Mouse (Mus musculus): ENCODE data around the gene Elmo3. TPM values are rescaled to one million over a fixed set of nuclear protein-coding genes. Genes with fewer than 3 reads are reported as not detected.
A peak's percentile ranks its signal among the peaks of the same experiment; 100 is the strongest.

Gene Elmo3
- polyA plus RNA-seq, 1 experiment from 2014 or later = 1.1 TPM

GRCm38 (mm10) chr8:105350186-105350585 lies 44.8 kb downstream of the Elmo3 start:
- ATAC-seq = no peak
- no peaks in the 10 kb centered on the region for H3K36me3 ChIP-seq (ENCODE audit: control insufficient read depth, insufficient read depth, low read length)
- peak overlapping the region; percentile 3; the same call in 1 of the 2 replicates for H3K9ac ChIP-seq (ENCODE audit: low read depth, low read length)
- H3K4me2 ChIP-seq (ENCODE audit: low read length) = peak overlapping the region; percentile 93
- WGBS = 36% methylated on average over 7 of the region's 7 CpGs
- no peak overlapping the region for H3K27ac ChIP-seq (ENCODE audit: low read length)
- H3K4me1 ChIP-seq (ENCODE audit: control insufficient read depth, insufficient read depth, low read length) = peaks cover 14% of the 10 kb centered on the region; the same call in 1 of the 2 replicates
- H3K4me3 ChIP-seq (ENCODE audit: low read depth, low read length) = peak overlapping the region; percentile 67
- H3K9me3 ChIP-seq (replicated peaks; ENCODE audit: control insufficient read depth, low read length, poor library complexity, severe bottlenecking) = no peaks in the 10 kb centered on the region
- peaks cover 12% of the 10 kb centered on the region; the same call in 1 of the 2 replicates for H3K27me3 ChIP-seq (ENCODE audit: control insufficient read depth, insufficient read depth, low read depth, low read length)

GRCm38 (mm10) chr8:105353583-105354135 lies 48.3 kb downstream of the Elmo3 start:
- ATAC-seq = no peak
- Histone ChIP-seq H3K27me3 (ENCODE audit: control insufficient read depth, insufficient read depth, low read depth, low read length) (no peaks in the 10 kb centered on the region), H3K27ac (ENCODE audit: low read length) (no peak overlapping the region), H3K4me1 (ENCODE audit: control insufficient read depth, insufficient read depth, low read length) (peaks cover 8% of the 10 kb centered on the region; the same call in 1 of the 2 replicates), H3K4me3 (ENCODE audit: low read depth, low read length) (no peak overlapping the region), H3K4me2 (ENCODE audit: low read length) (no peak overlapping the region), H3K36me3 (ENCODE audit: control insufficient read depth, insufficient read depth, low read length) (peaks cover 11% of the 10 kb centered on the region; the same call in 1 of the 2 replicates), H3K9ac (ENCODE audit: low read depth, low read length) (no peak overlapping the region), H3K9me3 (replicated peaks; ENCODE audit: control insufficient read depth, low read length, poor library complexity, severe bottlenecking) (no peaks in the 10 kb centered on the region)
- WGBS = 76% methylated on average over 8 of the region's 8 CpGs

- Histone ChIP-seq H3K27me3 (ENCODE audit: control insufficient read depth, insufficient read depth, low read depth, low read length) (no peaks in the 10 kb centered on the region), H3K4me1 (ENCODE audit: control insufficient read depth, insufficient read depth, low read length) (peaks cover 8% of the 10 kb centered on the region; the same call in 1 of the 2 replicates), H3K9me3 (replicated peaks; ENCODE audit: control insufficient read depth, low read length, poor library complexity, severe bottlenecking) (no peaks in the 10 kb centered on the region), H3K4me3 (ENCODE audit: low read depth, low read length) (no peak overlapping the region), H3K36me3 (ENCODE audit: control insufficient read depth, insufficient read depth, low read length) (peaks cover 11% of the 10 kb centered on the region; the same call in 1 of the 2 replicates), H3K4me2 (ENCODE audit: low read length) (no peak overlapping the region), H3K27ac (ENCODE audit: low read length) (no peak overlapping the region), H3K9ac (ENCODE audit: low read depth, low read length) (no peak overlapping the region)
- ATAC-seq = no peak
- 88% methylated on average over 4 of the region's 4 CpGs for WGBS
These were observed 49.1 kb downstream of the Elmo3 start for GRCm38 (mm10) chr8:105354549-105354948.

- no peak overlapping the region for H3K4me3 ChIP-seq (ENCODE audit: low read depth, low read length)
- no peaks in the 10 kb centered on the region for H3K9me3 ChIP-seq (replicated peaks; ENCODE audit: control insufficient read depth, low read length, poor library complexity, severe bottlenecking)
- H3K4me2 ChIP-seq (ENCODE audit: low read length) = no peak overlapping the region
- no peaks in the 10 kb centered on the region for H3K27me3 ChIP-seq (ENCODE audit: control insufficient read depth, insufficient read depth, low read depth, low read length)
- H3K9ac ChIP-seq (ENCODE audit: low read depth, low read length) = no peak overlapping the region
- 66% methylated on average over 26 of the region's 26 CpGs for WGBS
- H3K4me1 ChIP-seq (ENCODE audit: control insufficient read depth, insufficient read depth, low read length) = peaks cover 6% of the 10 kb centered on the region; the same call in 1 of the 2 replicates
- no peak overlapping the region for H3K27ac ChIP-seq (ENCODE audit: low read length)
- no peak for ATAC-seq
- peaks cover 11% of the 10 kb centered on the region; the same call in 1 of the 2 replicates for H3K36me3 ChIP-seq (ENCODE audit: control insufficient read depth, insufficient read depth, low read length)
These were observed 50.0 kb downstream of the Elmo3 start for GRCm38 (mm10) chr8:105355179-105356024.

- WGBS = 88% methylated on average over 14 of the region's 14 CpGs
- Histone ChIP-seq H3K4me3 (ENCODE audit: low read depth, low read length) (no peak overlapping the region), H3K27ac (ENCODE audit: low read length) (no peak overlapping the region), H3K9ac (ENCODE audit: low read depth, low read length) (no peak overlapping the region), H3K36me3 (ENCODE audit: control insufficient read depth, insufficient read depth, low read length) (peaks cover 11% of the 10 kb centered on the region; the same call in 1 of the 2 replicates), H3K27me3 (ENCODE audit: control insufficient read depth, insufficient read depth, low read depth, low read length) (no peaks in the 10 kb centered on the region), H3K4me2 (ENCODE audit: low read length) (no peak overlapping the region), H3K4me1 (ENCODE audit: control insufficient read depth, insufficient read depth, low read length) (no peaks in the 10 kb centered on the region), H3K9me3 (replicated peaks; ENCODE audit: control insufficient read depth, low read length, poor library complexity, severe bottlenecking) (no peaks in the 10 kb centered on the region)
- no peak for ATAC-seq
These were observed 51.3 kb downstream of the Elmo3 start for GRCm38 (mm10) chr8:105356681-105357080.

- H3K4me1 ChIP-seq (ENCODE audit: control insufficient read depth, insufficient read depth, low read length) = no peaks in the 10 kb centered on the region
- H3K27ac ChIP-seq (ENCODE audit: low read length) = no peak overlapping the region
- H3K27me3 ChIP-seq (ENCODE audit: control insufficient read depth, insufficient read depth, low read depth, low read length) = no peaks in the 10 kb centered on the region
- no peaks in the 10 kb centered on the region for H3K9me3 ChIP-seq (replicated peaks; ENCODE audit: control insufficient read depth, low read length, poor library complexity, severe bottlenecking)
- peak; percentile 44; the same call in 1 of the 2 replicates for ATAC-seq
- no peak overlapping the region for H3K4me2 ChIP-seq (ENCODE audit: low read length)
- H3K9ac ChIP-seq (ENCODE audit: low read depth, low read length) = no peak overlapping the region
- H3K4me3 ChIP-seq (ENCODE audit: low read depth, low read length) = no peak overlapping the region
- WGBS = 64% methylated on average over 15 of the region's 15 CpGs
- peaks cover 17% of the 10 kb centered on the region for H3K36me3 ChIP-seq (ENCODE audit: control insufficient read depth, insufficient read depth, low read length)
These were observed 53.8 kb downstream of the Elmo3 start for GRCm38 (mm10) chr8:105359208-105359607.

- Histone ChIP-seq H3K4me1 (ENCODE audit: control insufficient read depth, insufficient read depth, low read length) (no peaks in the 10 kb centered on the region), H3K9ac (ENCODE audit: low read depth, low read length) (no peak overlapping the region), H3K36me3 (ENCODE audit: control insufficient read depth, insufficient read depth, low read length) (peaks cover 21% of the 10 kb centered on the region), H3K4me2 (ENCODE audit: low read length) (no peak overlapping the region), H3K9me3 (replicated peaks; ENCODE audit: control insufficient read depth, low read length, poor library complexity, severe bottlenecking) (no peaks in the 10 kb centered on the region), H3K27me3 (ENCODE audit: control insufficient read depth, insufficient read depth, low read depth, low read length) (no peaks in the 10 kb centered on the region), H3K4me3 (ENCODE audit: low read depth, low read length) (no peak overlapping the region), H3K27ac (ENCODE audit: low read length) (no peak overlapping the region)
- WGBS = 46% methylated on average over 4 of the region's 4 CpGs
- ATAC-seq = peak; percentile 46; the same call in 1 of the 2 replicates
These were observed 54.2 kb downstream of the Elmo3 start for GRCm38 (mm10) chr8:105359646-105360045.

Measured in midbrain, embryonic 16.5 days (tissue).